ENCODE assay signal across 8 mouse cellular contexts in the genomic region with DNA sequence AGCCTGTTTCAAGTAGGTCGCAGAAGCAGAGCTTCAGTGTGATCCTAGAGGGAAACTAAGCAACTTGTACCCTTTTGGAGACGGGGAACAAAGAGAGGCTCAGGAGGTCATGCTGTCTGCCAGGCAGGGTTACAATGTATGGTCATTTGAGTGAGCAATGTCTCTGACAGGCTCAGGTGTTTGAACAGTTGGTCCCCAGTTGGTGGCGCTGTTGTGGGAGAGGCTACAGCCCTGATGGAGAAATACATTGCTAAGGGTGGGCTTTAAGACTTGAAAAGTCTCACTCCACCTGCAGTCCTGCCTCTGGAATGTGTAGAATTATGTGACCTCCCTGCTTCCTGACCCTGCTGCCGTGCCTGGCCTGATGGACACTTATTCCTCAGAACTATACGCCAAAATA. TPM values are rescaled to one million over a fixed set of nuclear protein-coding genes. Genes with fewer than 3 reads are reported as not detected.
A peak's percentile ranks its signal among the peaks of the same experiment; 100 is the strongest.
DNase-seq lines count a peak whose midpoint lies in the region; ATAC-seq and TF ChIP-seq lines count a peak whose summit lies in the region.

No protein-coding gene starts in this region.

- H3K27me3 ChIP-seq in kidney, adult 2 months (replicated peaks; ENCODE audit: control insufficient read depth, insufficient read depth, low read length) = no peaks in the 10 kb centered on the region
- peaks cover 0 to 2% of the 10 kb centered on the region in 2 experiments; a peak in 1 of 4 replicates for H3K27me3 ChIP-seq in MEL (ENCODE audit: control insufficient read depth in 1 of 2, insufficient read depth in 2 of 2, low read length in 2 of 2)

- TF ChIP-seq EP300 in MEL (IDR thresholded peaks at IDR 0.05; ENCODE audit: low read depth in 1 of 2, low read length in 2 of 2) = no peak

- TF ChIP-seq CTCF in kidney, adult 2 months (conservative IDR thresholded peaks at IDR 0.05; ENCODE audit: insufficient read depth, insufficient read length, low read depth, low read length) = peak; percentile 26; the same call in 1 of the 2 replicates
- TF ChIP-seq CTCF in MEL (IDR thresholded peaks at IDR 0.05 in 2 of 3, conservative IDR thresholded peaks at IDR 0.05 in 1 of 3; ENCODE audit: control insufficient read depth in 1 of 3, insufficient read depth in 1 of 3, low read depth in 2 of 3, low read length in 3 of 3, poor library complexity in 1 of 3, severe bottlenecking in 1 of 3) = peak; percentile 59 to 71 (median 69)

- H3K4me1 ChIP-seq in kidney, adult 2 months (ENCODE audit: control insufficient read depth, insufficient read depth, low read length) = no peaks in the 10 kb centered on the region
- no peaks in the 10 kb centered on the region for H3K4me1 ChIP-seq in MEL (ENCODE audit: control insufficient read depth in 1 of 2, insufficient read depth in 2 of 2, low read length in 2 of 2)

- ATAC-seq in frontal cortex, adult (ENCODE audit: low TSS enrichment) = no peak
- no peak for ATAC-seq in erythroid progenitor cell, adult 5-6 weeks (replicated peaks; ENCODE audit: low FRiP score, poor library complexity, severe bottlenecking)

- 78% methylated on average over 5 of the region's 5 CpGs for WGBS in kidney, adult 2 months

- TF ChIP-seq POLR2A in kidney, adult 2 months (IDR thresholded peaks at IDR 0.05; ENCODE audit: low read depth, low read length) = no peak
- no peak for TF ChIP-seq POLR2A in MEL (IDR thresholded peaks at IDR 0.05; ENCODE audit: control insufficient read depth in 1 of 2, insufficient read depth in 1 of 2, low read depth in 1 of 2, low read length in 2 of 2, poor library complexity in 1 of 2)

- H3K9ac ChIP-seq in MEL (ENCODE audit: control insufficient read depth, low read depth, low read length, poor library complexity, severe bottlenecking) = no peak overlapping the region

- H3K9me3 ChIP-seq in MEL (replicated peaks; ENCODE audit: insufficient read depth, low read length) = no peaks in the 10 kb centered on the region

- H3K36me3 ChIP-seq in kidney, adult 2 months (ENCODE audit: control insufficient read depth, insufficient read depth, low read length) = no peaks in the 10 kb centered on the region
- no peaks in the 10 kb centered on the region for H3K36me3 ChIP-seq in MEL (ENCODE audit: control insufficient read depth in 1 of 2, insufficient read depth in 2 of 2, low read length in 2 of 2)

- DNase-seq in kidney, adult 2 months = no peak
- DNase-seq in kidney, adult 11 months = no peak
- peak; percentile 42 to 43 for DNase-seq in B cell, adult 2 months
- DNase-seq in MEL (ENCODE audit: low read depth, low spot score) = peak; percentile 37
- peak; percentile 67 for DNase-seq in induced T-regulatory cell, adult 2 months (ENCODE audit: low read depth)
- no peak for DNase-seq in c-Kit-positive CD71-positive TER-119-positive erythroid progenitor cells, embryonic 14.5 days (ENCODE audit: low spot score)

- no peak overlapping the region for H3K4me3 ChIP-seq in kidney, adult 2 months (ENCODE audit: insufficient read depth, low read depth, low read length)
- no peak overlapping the region for H3K4me3 ChIP-seq in MEL (ENCODE audit: control insufficient read depth in 1 of 2, insufficient read depth in 1 of 2, low read depth in 2 of 2, low read length in 2 of 2)

- H3K79me2 ChIP-seq in MEL (ENCODE audit: control insufficient read depth, insufficient read depth, low read length, poor library complexity) = no peaks in the 10 kb centered on the region

- no peak overlapping the region for H3K27ac ChIP-seq in kidney, adult 2 months (ENCODE audit: insufficient read depth, low read depth, low read length)
- H3K27ac ChIP-seq in MEL (ENCODE audit: control insufficient read depth, low read depth, low read length) = no peak overlapping the region

- TF ChIP-seq RAD21 in MEL (IDR thresholded peaks at IDR 0.05; ENCODE audit: low read depth, low read length) = peak; percentile 11

TF ChIP-seq in MEL, 35 proteins besides CTCF, POLR2A, EP300 and RAD21:
- TF ChIP-seq MYC (IDR thresholded peaks at IDR 0.05; ENCODE audit: low read depth, low read length) (no peak), SMC3 (IDR thresholded peaks at IDR 0.05; ENCODE audit: low read depth, low read length) (peak; percentile 37)

RNA-seq across cellular contexts. Expression of a gene that starts 21.4 kb away (rescaled TPM):
- polyA plus RNA-seq in kidney, adult 2 months (2012; rRNA removed) = 0.34 and 0.41 TPM in 2 replicates
- 0.12 and 0.39 TPM in 2 replicates for total RNA-seq in MEL (2012; rRNA removed)
- polyA plus RNA-seq in MEL (2012; ENCODE audit: insufficient read depth in 1 of 2, insufficient read length in 2 of 2, low read depth in 1 of 2, low replicate concordance in 2 of 2, missing spikeins in 1 of 2) = 1 to 10 TPM in 1 of 2 experiments, not detected in 1; 2.0 TPM
- 0.84 TPM in 1 of 2 replicates, not detected in the other for total RNA-seq in erythroid progenitor cell, adult 5-6 weeks (2015; ENCODE audit: low replicate concordance)
- 1.1 and 4.2 TPM in 2 replicates for total RNA-seq in erythroid progenitor cell, adult 5-6 weeks (2017; ENCODE audit: low replicate concordance)

Comparison
In these comparisons a context has a peak if more than half of its experiments do, and no peak if none do; other contexts are left out.
1. DNase-seq: peak in B cell, adult 2 months (2 of 2), MEL (single experiment) and induced T-regulatory cell, adult 2 months (single experiment); none in kidney, adult 2 months (single experiment), kidney, adult 11 months (single experiment) and c-Kit-positive CD71-positive TER-119-positive erythroid progenitor cells, embryonic 14.5 days (single experiment).